Mouse (Mus musculus) G1E (cell line): ENCODE measurements at regions not wholly inside any gene's neighbourhood (a gene's known extent, or its start where the extent isn't known, plus 50 kb on each side); places are given as distances from the start of the nearest gene placed in this dataset.

Experiments
- ATAC-seq: 2 replicates; pipeline ENCODE4 v1.8.0; 2016; ENCODE audit warnings: mild to moderate bottlenecking; ENCODE audit not compliant: insufficient number of reproducible peaks, poor library complexity, low FRiP score, severe bottlenecking; ENCODE audit errors: extremely low read depth
- DNase-seq: peaks from one replicate; pipeline ENCODE4 v3.0.0; 2012; ENCODE audit warnings: low spot score
- H3K27me3 ChIP-seq: 2 replicates; pipeline ENCODE4 v1.6.1; 2012; ENCODE audit warnings: mild to moderate bottlenecking, low read length, inconsistent platforms; ENCODE audit not compliant: insufficient read depth
- H3K36me3 ChIP-seq: replicated peaks from 2 replicates; pipeline ENCODE3; 2012; ENCODE audit warnings: mild to moderate bottlenecking, inconsistent platforms
- H3K4me1 ChIP-seq: 2 replicates; pipeline ENCODE4 v1.6.1; 2012; ENCODE audit warnings: low read depth, low read length, inconsistent platforms, mixed read lengths; ENCODE audit not compliant: insufficient read depth
- H3K4me3 ChIP-seq: 2 replicates; pipeline ENCODE4 v1.5.1; 2012; ENCODE audit warnings: low read depth, mild to moderate bottlenecking, inconsistent platforms, low read length, moderate library complexity, mixed read lengths
- H3K9me3 ChIP-seq: replicated peaks from 2 replicates; pipeline ENCODE4 v1.6.1; 2012; ENCODE audit warnings: inconsistent platforms
- CTCF ChIP-seq: IDR thresholded peaks from 2 replicates; pipeline ENCODE4 v1.5.1; 2012; ENCODE audit warnings: low read depth, low read length, inconsistent platforms, mixed read lengths
- GATA1 ChIP-seq: IDR thresholded peaks from 2 replicates; pipeline ENCODE4 v1.6.1; 2012; ENCODE audit warnings: borderline replicate concordance, low read length, inconsistent platforms, mixed read lengths
- GATA2 ChIP-seq: IDR thresholded peaks from 2 replicates; pipeline ENCODE4 v1.6.1; 2012; ENCODE audit warnings: low read depth, low read length, inconsistent platforms, borderline replicate concordance
- POLR2AphosphoS5 ChIP-seq: IDR thresholded peaks from 2 replicates; pipeline ENCODE4 v1.6.1; 2012; ENCODE audit warnings: low read depth, low read length, inconsistent platforms; ENCODE audit not compliant: insufficient replicate concordance
- TAL1 ChIP-seq: conservative IDR thresholded peaks from 2 replicates; pipeline ENCODE4 v1.6.1; 2012; ENCODE audit warnings: low read depth, low read length, inconsistent platforms, mixed read lengths

DNA sequence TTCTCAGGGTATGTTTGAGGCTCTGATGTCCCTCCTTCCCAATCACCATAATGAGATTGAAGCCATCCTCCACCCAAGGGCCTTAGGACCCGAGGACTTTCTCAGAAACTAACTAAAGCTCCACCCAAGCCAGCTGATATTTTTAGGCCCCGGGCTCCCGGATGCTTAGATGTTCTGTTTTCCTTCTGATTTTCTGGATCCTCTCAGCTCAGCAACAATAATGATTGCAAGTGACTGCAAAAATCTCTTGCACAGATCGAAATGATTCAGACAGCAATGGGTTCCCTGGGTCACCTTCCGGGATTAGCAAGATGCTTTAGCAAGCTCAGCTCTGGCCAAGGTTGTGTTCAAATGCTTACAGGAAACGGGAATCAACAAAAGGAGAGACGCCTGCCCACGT is 168.1 kb upstream of the Serp2 start:
- Histone ChIP-seq H3K27me3 (no peaks in the 10 kb centered on the region), H3K4me1 (no peaks in the 10 kb centered on the region), H3K4me3 (no peak overlapping the region), H3K36me3 (no peaks in the 10 kb centered on the region), H3K9me3 (peaks cover 15% of the 10 kb centered on the region; the same call in 1 of the 2 replicates)
- TF ChIP-seq CTCF (no peak), GATA2 (no peak), TAL1 (no peak), GATA1 (no peak), POLR2AphosphoS5 (no peak)
- ATAC-seq (no peak), DNase-seq (no peak)

DNA sequence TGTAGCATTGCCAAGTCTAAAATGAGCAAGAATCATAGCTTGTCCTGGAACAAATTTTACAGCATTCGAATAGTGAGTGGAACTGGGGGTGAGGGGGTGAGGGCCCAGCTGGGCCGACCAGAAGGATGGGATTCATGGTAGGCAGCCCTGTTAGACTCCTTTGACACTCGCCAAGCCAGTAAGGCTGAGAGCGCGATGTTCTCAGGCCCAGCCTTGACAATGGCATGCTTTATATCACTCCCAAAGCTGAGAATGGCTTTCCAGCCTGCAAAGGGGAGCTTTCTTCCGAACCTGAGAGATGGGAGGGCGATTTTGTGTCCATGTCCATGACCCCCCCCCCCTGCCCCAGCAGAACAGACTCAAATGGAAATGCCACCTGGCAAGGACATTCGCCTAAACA is 167.7 kb upstream of the Serp2 start:
- Histone ChIP-seq H3K36me3 (no peaks in the 10 kb centered on the region), H3K27me3 (no peaks in the 10 kb centered on the region), H3K4me3 (no peak overlapping the region), H3K9me3 (peaks cover 15% of the 10 kb centered on the region; the same call in 1 of the 2 replicates), H3K4me1 (no peaks in the 10 kb centered on the region)
- no peak for ATAC-seq
- no peak for DNase-seq
- TF ChIP-seq POLR2AphosphoS5, result no peak
- TF ChIP-seq TAL1, result no peak
- no peak for TF ChIP-seq GATA2
- TF ChIP-seq CTCF, result no peak
- TF ChIP-seq GATA1, result no peak

DNA sequence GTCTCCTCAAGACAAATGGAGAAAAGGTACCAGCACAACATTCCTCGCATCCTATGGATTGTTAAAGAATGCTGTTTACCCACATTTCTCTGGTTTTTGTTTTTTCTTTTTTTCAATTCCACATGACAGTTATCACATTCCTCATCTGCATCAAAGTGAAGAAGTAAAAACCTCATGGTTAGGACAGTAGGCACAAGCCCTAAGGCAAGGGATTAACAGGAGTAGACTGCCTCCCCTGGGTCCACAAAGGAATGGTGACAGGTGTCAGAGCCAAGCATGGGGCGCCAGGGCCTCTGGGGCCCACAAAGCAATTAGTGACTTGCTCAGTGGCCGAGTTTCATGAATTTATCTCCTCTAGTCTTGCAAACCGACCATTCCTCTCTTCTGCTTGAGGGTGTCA is 166.9 kb upstream of the Serp2 start:
- no peaks in the 10 kb centered on the region for H3K27me3 ChIP-seq
- no peak overlapping the region for H3K4me3 ChIP-seq
- DNase-seq, result no peak
- ATAC-seq, result no peak
- peaks cover 15% of the 10 kb centered on the region; the same call in 1 of the 2 replicates for H3K9me3 ChIP-seq
- H3K4me1 ChIP-seq, result no peaks in the 10 kb centered on the region
- no peaks in the 10 kb centered on the region for H3K36me3 ChIP-seq
- TF ChIP-seq POLR2AphosphoS5 (no peak), TAL1 (no peak), GATA2 (no peak), GATA1 (no peak), CTCF (no peak)

DNA sequence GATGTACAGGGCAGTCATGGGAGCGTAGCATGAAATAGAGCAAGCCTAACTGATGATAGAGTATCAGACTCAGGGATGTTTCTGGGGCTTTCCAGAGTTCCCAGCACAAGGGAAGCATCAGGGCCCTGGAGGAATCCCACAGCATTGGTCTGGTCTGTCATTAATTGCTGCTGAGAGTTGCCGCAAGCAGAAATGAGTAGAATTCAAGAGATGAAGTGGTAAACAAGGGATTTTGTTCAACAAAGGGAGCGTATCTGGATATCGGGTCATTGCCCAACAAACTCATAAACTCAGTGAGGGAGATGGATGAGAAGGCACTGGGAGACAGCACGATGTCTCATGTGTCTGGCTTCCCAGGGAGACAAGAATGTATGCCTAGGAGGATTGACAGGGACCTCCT is 165.6 kb upstream of the Serp2 start:
- ATAC-seq (no peak), DNase-seq (no peak)
- no peaks in the 10 kb centered on the region for H3K27me3 ChIP-seq
- no peaks in the 10 kb centered on the region for H3K36me3 ChIP-seq
- no peaks in the 10 kb centered on the region for H3K4me1 ChIP-seq
- TF ChIP-seq GATA2, result no peak
- TF ChIP-seq CTCF, result no peak
- no peak for TF ChIP-seq TAL1
- TF ChIP-seq POLR2AphosphoS5, result no peak
- no peak for TF ChIP-seq GATA1
- peaks cover 12% of the 10 kb centered on the region; the same call in 1 of the 2 replicates for H3K9me3 ChIP-seq
- no peak overlapping the region for H3K4me3 ChIP-seq

DNA sequence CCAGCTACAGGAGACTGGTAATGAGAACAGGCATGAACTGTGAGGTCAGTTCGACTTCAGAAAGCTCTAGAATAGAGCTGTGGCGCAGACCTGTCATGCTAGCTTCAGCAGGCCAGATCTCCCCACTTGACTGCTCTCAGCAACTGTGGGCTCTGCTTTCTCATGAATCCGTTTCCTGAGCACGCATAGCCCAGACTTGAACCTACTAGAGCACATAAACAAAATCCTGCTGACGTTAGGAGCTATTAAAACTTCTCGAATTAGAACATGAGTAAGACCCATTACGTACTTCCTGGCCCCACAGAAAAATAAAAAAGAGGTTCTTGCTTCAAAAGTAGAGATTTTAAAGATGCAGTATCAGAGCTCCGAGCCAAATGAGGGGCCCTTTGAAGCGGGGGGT is 165.1 kb upstream of the Serp2 start:
- H3K9me3 ChIP-seq, result peaks cover 12% of the 10 kb centered on the region; the same call in 1 of the 2 replicates
- DNase-seq (no peak), ATAC-seq (no peak)
- no peaks in the 10 kb centered on the region for H3K4me1 ChIP-seq
- H3K36me3 ChIP-seq, result no peaks in the 10 kb centered on the region
- no peak for TF ChIP-seq GATA1
- no peak for TF ChIP-seq TAL1
- no peak for TF ChIP-seq POLR2AphosphoS5
- TF ChIP-seq CTCF, result no peak
- no peak for TF ChIP-seq GATA2
- H3K27me3 ChIP-seq, result no peaks in the 10 kb centered on the region
- H3K4me3 ChIP-seq, result no peak overlapping the region

DNA sequence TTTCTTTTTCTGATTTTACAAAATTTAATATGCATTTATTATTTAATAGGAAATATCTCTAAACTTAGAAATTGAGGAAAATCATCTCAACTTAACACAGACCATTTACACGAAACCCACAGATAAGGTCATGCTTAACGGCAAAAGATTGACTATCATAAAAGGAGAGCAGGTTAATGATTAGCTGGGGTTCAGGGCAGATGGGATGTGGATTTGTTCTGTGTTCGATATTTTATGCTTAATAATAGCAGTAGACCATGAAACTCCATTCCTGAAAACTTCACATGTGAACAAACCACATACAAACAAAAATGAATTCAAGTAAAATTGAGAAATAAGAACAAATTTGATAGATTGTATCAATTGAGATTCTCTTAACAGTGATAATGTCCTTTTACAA is 160.4 kb upstream of the Serp2 start:
- TF ChIP-seq POLR2AphosphoS5 (no peak), TAL1 (no peak), GATA1 (no peak), GATA2 (no peak), CTCF (no peak)
- no peak for DNase-seq
- Histone ChIP-seq H3K9me3 (peaks cover 13% of the 10 kb centered on the region), H3K36me3 (no peaks in the 10 kb centered on the region), H3K27me3 (no peaks in the 10 kb centered on the region), H3K4me3 (no peak overlapping the region), H3K4me1 (no peaks in the 10 kb centered on the region)
- ATAC-seq, result no peak

DNA sequence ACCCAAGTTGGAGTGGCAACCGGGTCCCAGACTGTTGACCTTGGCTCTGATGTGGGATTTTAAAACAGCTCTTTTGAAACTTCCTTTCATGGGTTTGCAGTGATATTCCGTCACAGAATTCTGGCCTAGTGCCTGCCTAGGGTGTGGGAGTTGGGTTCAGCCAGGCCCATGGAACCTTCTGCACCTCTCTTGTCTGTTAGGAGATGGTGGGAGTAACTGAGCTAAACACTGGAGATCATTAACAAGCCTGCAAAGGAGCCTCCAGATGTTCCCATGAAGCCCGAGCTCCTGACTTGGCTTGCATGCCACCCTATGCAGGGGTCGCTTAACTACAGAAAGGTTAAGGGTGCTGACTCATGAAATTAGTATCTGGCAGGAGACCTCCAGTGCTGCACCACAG is 158.0 kb upstream of the Serp2 start:
- Histone ChIP-seq H3K27me3 (no peaks in the 10 kb centered on the region), H3K4me1 (no peaks in the 10 kb centered on the region), H3K4me3 (no peak overlapping the region), H3K36me3 (no peaks in the 10 kb centered on the region), H3K9me3 (peaks cover 11% of the 10 kb centered on the region)
- TF ChIP-seq GATA2 (no peak), TAL1 (no peak), POLR2AphosphoS5 (no peak), CTCF (no peak), GATA1 (no peak)
- ATAC-seq (no peak), DNase-seq (no peak)
